Mouse (Mus musculus) E14TG2a.4 (cell line): ENCODE data around the gene Coq10b.

Experiments used
- CTCF ChIP-seq: conservative IDR thresholded peaks from 2 replicates; pipeline ENCODE4 v1.5.1; 2014; ENCODE audit warnings: low read length
- NANOG ChIP-seq: IDR thresholded peaks from 2 replicates; pipeline ENCODE4 v1.6.1; 2014; ENCODE audit warnings: borderline replicate concordance, low read length, mixed read lengths
- POU5F1 ChIP-seq: IDR thresholded peaks from 2 replicates; pipeline ENCODE4 v1.6.1; 2014; ENCODE audit warnings: low read length, borderline replicate concordance

DNA sequence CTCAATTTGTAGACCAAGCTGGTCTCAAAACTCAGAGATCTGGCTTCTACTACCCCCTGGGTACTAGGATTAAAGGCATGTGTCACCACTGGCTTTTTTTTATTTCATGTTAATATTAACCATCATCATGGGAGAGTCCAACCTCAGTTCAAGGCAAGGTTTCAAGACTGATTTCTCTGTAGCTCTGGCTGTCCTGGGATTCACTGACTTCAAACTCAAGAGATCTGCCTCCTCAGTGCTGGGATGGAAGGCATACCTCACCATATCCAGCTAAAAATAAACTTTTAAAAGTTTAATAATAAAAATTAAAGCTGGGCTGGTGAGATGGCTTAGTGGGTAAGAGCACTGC lies 23.8 kb downstream of the Coq10b start:
- TF ChIP-seq CTCF = no peak
- TF ChIP-seq NANOG = no peak
- no peak for TF ChIP-seq POU5F1
